Comparison of ENCODE assay signal across 8 mouse cellular contexts in genomic region chr3:129901271-129901809, GRCm38 (mm10). TPM values are rescaled to one million over a fixed set of nuclear protein-coding genes. Genes with fewer than 3 reads are reported as not detected.
DNase-seq lines count a peak whose midpoint lies in the region; ATAC-seq and TF ChIP-seq lines count a peak whose summit lies in the region.

Gene Casp6 (plus strand): TSS chr3:129901425.

- peak within 1 kb of the TSS; percentile 75 for H3K9ac ChIP-seq in hindbrain, embryonic 13.5 days

- H3K27ac ChIP-seq in hindbrain, embryonic 13.5 days, result peak within 1 kb of the TSS; percentile 40

- ATAC-seq in Patski, result peak; percentile 96
- ATAC-seq in hindbrain, embryonic 13.5 days (ENCODE audit: low FRiP score), result peak; percentile 93

- peaks cover 5% of the 10 kb centered on the region; the same call in 1 of the 2 replicates for H3K36me3 ChIP-seq in hindbrain, embryonic 13.5 days

- POLR2A ChIA-PET in Patski (lab: Charles Lee), result no interaction called here

- TF ChIP-seq CTCF in Patski (IDR thresholded peaks at IDR 0.05), result no peak

- in situ Hi-C loops in Patski (cut with MboI; ENCODE audit: low pct_unique_long_range_greater_than_20kb), result loop anchor here (5.0 kb wide), 1 partner anchor 74 kb away; no protein-coding TSS in a partner anchor

- WGBS in hindbrain, embryonic 13.5 days, result 1% methylated on average over 34 of the region's 34 CpGs

- H3K4me2 ChIP-seq in hindbrain, embryonic 13.5 days, result peak within 1 kb of the TSS; percentile 71

- DNase-seq in Patski (ENCODE audit: low read depth, low spot score), result no peak
- DNase-seq in cerebellum, postnatal 25 days, result peak; percentile 46 to 74
- peak; percentile 45 to 51 for DNase-seq in frontal cortex, postnatal 36 days (ENCODE audit: low spot score in 2 of 2)
- DNase-seq in layer of hippocampus, postnatal 10 days (ENCODE audit: low spot score in 2 of 2), result peak; percentile 55 to 64
- peak; percentile 89 for DNase-seq in lung, postnatal 10 days
- peak; percentile 73 for DNase-seq in ovary, postnatal 14 days (ENCODE audit: low spot score)
- DNase-seq in thymus, postnatal 25 days, result peak; percentile 88

- CTCF ChIA-PET in Patski (lab: Charles Lee), result no interaction called here

- no peaks in the 10 kb centered on the region for H3K27me3 ChIP-seq in Patski
- H3K27me3 ChIP-seq in hindbrain, embryonic 13.5 days, result no peaks in the 10 kb centered on the region

- H3K9me3 ChIP-seq in hindbrain, embryonic 13.5 days, result no peaks in the 10 kb centered on the region

- peak within 1 kb of the TSS; percentile 58 for H3K4me3 ChIP-seq in hindbrain, embryonic 13.5 days

- peaks cover 21% of the 10 kb centered on the region for H3K4me1 ChIP-seq in hindbrain, embryonic 13.5 days (replicated peaks)

RNA-seq across cellular contexts. Expression of gene Casp6, which starts in this region (rescaled TPM):
- polyA plus RNA-seq in Patski (2021), result 67.4 TPM
- 36.5 and 38.7 TPM in 2 replicates for polyA plus RNA-seq in hindbrain, embryonic 13.5 days (2015; fragmentation: Nextera tagmentation; extraction: Ambion mirVana)
- total RNA-seq in layer of hippocampus, postnatal 10 days (2021), result 10 to 100 TPM in 1 of 2 experiments, 1 to 10 TPM in 1; 9.6 to 11.9 TPM
